Mouse (Mus musculus) cerebellum, adult 2 months (tissue): ENCODE data around the gene Schip1.

Source experiments
- CTCF ChIP-seq: fragments of 200-500 bp; IDR thresholded peaks from 2 replicates; pipeline ENCODE4 v1.5.1; 2011; ENCODE audit warnings: low read depth, mild to moderate bottlenecking, control low read depth, low read length, moderate library complexity, borderline replicate concordance; ENCODE audit not compliant: insufficient read depth
- POLR2A ChIP-seq: fragments of 200-500 bp; IDR thresholded peaks from 2 replicates; pipeline ENCODE4 v1.6.1; 2011; ENCODE audit warnings: low read length, control low read depth, borderline replicate concordance; ENCODE audit not compliant: insufficient read depth

- TF ChIP-seq CTCF (no peak), POLR2A (no peak)
These were observed 181.6 kb downstream of the Schip1 start for GRCm38 (mm10) chr3:68246154-68246553.
